Mouse (Mus musculus) adrenal gland (tissue): ENCODE measurements around the gene Flvcr1.
"Not testable (repeated sequence)": the region's sequence is repeated elsewhere in the genome, so short reads cannot be mapped to it uniquely, and the experiment has no call there.

Experiments
- intact Hi-C: fragments of 180-260 bp; cut with DNase I; formaldehyde crosslinking; loops from one replicate; pipeline ENCODE4 v1.15.1; 2025

Flvcr1 gene

GRCm38 (mm10) chr1:191041352-191041751 is 15.4 kb upstream of the Flvcr1 start:
- intact Hi-C loops, result no loop called here

- intact Hi-C loops, result no loop called here
Observed at GRCm38 (mm10) chr1:191037999-191038398, 12.0 kb upstream of the Flvcr1 start.

- intact Hi-C loops, result no loop called here
Observed at GRCm38 (mm10) chr1:191036554-191037334, 10.8 kb upstream of the Flvcr1 start, which contains the start of gene Spata45. Gene Spata45, plus strand, starts transcription at chr1:191036639.

- intact Hi-C loops, result no loop called here
Observed at GRCm38 (mm10) chr1:191035649-191036048, 9.7 kb upstream of the Flvcr1 start.

- intact Hi-C loops, result not testable (repeated sequence)
Observed at GRCm38 (mm10) chr1:191030922-191031425, 5.0 kb upstream of the Flvcr1 start.

GRCm38 (mm10) chr1:191030182-191030581 is 4.2 kb upstream of the Flvcr1 start:
- intact Hi-C loops, result no loop called here

- intact Hi-C loops, result no loop called here
Observed at GRCm38 (mm10) chr1:191025016-191026012, 644 bp downstream of the Flvcr1 start.

- intact Hi-C loops, result not testable (repeated sequence)
Observed at GRCm38 (mm10) chr1:191023806-191024205, 2.2 kb downstream of the Flvcr1 start.

- intact Hi-C loops, result no loop called here
Observed at GRCm38 (mm10) chr1:191023140-191023539, 2.8 kb downstream of the Flvcr1 start.

GRCm38 (mm10) chr1:191021016-191021415 is 4.9 kb downstream of the Flvcr1 start:
- intact Hi-C loops, result no loop called here

GRCm38 (mm10) chr1:191020217-191020924 is 5.6 kb downstream of the Flvcr1 start:
- intact Hi-C loops, result no loop called here

- intact Hi-C loops, result no loop called here
Observed at GRCm38 (mm10) chr1:191019803-191020202, 6.2 kb downstream of the Flvcr1 start.

- intact Hi-C loops, result no loop called here
Observed at GRCm38 (mm10) chr1:191014271-191014670, 11.7 kb downstream of the Flvcr1 start.

- intact Hi-C loops, result no loop called here
Observed at GRCm38 (mm10) chr1:191008707-191009106, 17.3 kb downstream of the Flvcr1 start.

GRCm38 (mm10) chr1:191002201-191002600 is 23.8 kb downstream of the Flvcr1 start:
- intact Hi-C loops, result loop anchor here (5.0 kb wide), 1 partner anchor 75 kb away; no protein-coding TSS in a partner anchor

GRCm38 (mm10) chr1:191000686-191001085 is 25.3 kb downstream of the Flvcr1 start:
- intact Hi-C loops, result loop anchor here (5.0 kb wide), 1 partner anchor 77 kb away; no protein-coding TSS in a partner anchor

- intact Hi-C loops, result no loop called here
Observed at GRCm38 (mm10) chr1:190998027-190998426, 27.9 kb downstream of the Flvcr1 start.

- intact Hi-C loops, result no loop called here
Observed at GRCm38 (mm10) chr1:190996346-190996877, 29.5 kb downstream of the Flvcr1 start.

GRCm38 (mm10) chr1:190995548-190995947 is 30.4 kb downstream of the Flvcr1 start:
- intact Hi-C loops, result no loop called here

- intact Hi-C loops, result loop anchor here (5.0 kb wide), 1 partner anchor 42 kb away; no protein-coding TSS in a partner anchor
Observed at GRCm38 (mm10) chr1:190989437-190990082, 36.4 kb downstream of the Flvcr1 start.
